Mouse (Mus musculus): ENCODE results near the gene 1700030K09Rik.

DNA sequence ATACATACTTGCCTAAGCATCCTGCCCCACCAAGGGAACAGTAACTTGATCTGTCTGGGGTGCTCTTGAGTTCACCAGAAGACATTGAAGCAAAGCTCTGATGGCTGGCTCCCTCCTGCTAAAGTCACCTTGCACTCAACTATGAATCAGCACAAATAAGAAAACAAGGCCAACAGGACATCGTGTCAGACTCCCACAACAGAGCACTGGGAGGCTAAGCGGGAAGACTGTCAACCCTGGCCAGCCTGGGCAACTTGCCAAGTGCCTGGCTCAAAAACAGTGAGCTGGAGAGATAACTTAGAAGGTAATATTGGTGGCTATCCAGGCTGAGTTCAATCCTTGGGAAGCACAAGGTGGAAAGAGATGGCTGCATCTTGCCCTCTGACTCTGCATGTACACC is 8.7 kb upstream of the 1700030K09Rik start:
- TF ChIP-seq POLR2A (IDR thresholded peaks at IDR 0.05; ENCODE audit: control insufficient read depth in 1 of 2, insufficient read depth in 1 of 2, low read depth in 1 of 2, low read length in 2 of 2, poor library complexity in 1 of 2) (no peak), ELF1 (IDR thresholded peaks at IDR 0.05; ENCODE audit: low read depth, low read length) (no peak), CTCF (IDR thresholded peaks at IDR 0.05 in 2 of 3, conservative IDR thresholded peaks at IDR 0.05 in 1 of 3; ENCODE audit: control insufficient read depth in 1 of 3, insufficient read depth in 1 of 3, low read depth in 2 of 3, low read length in 3 of 3, poor library complexity in 1 of 3, severe bottlenecking in 1 of 3) (no peak), USF1 (IDR thresholded peaks at IDR 0.05; ENCODE audit: low read depth, low read length) (no peak), GATA1 (IDR thresholded peaks at IDR 0.05; ENCODE audit: low read depth, low read length) (no peak), MYB (IDR thresholded peaks at IDR 0.05; ENCODE audit: low read depth, low read length) (no peak), SMC3 (IDR thresholded peaks at IDR 0.05; ENCODE audit: low read depth, low read length) (no peak), NELFE (IDR thresholded peaks at IDR 0.05; ENCODE audit: low read depth, low read length) (no peak), GABPA (IDR thresholded peaks at IDR 0.05; ENCODE audit: low read depth, low read length) (no peak), ZC3H11A (IDR thresholded peaks at IDR 0.05; ENCODE audit: low read depth, low read length) (no peak)

All from MEL (cell line).